Mouse (Mus musculus): Measurements from ENCODE around the gene Ly6g6e. TPM values are rescaled to one million over a fixed set of nuclear protein-coding genes. Genes with fewer than 3 reads are reported as not detected.

The Ly6g6e gene
- total RNA-seq, 2 experiments from 2014 or later: 1.6 to 1.8 TPM

Other genes starting within 250 kb of the Ly6g6e start
- 10 to 100 TPM; 59.6 to 62.9 TPM for gene Stk19, start 240.0 kb upstream of the Ly6g6e start, total RNA-seq (2021)
- gene Dxo, start 239.9 kb upstream of the Ly6g6e start, total RNA-seq (2021): 10 to 100 TPM; 35.9 to 39.3 TPM
- 10 to 100 TPM; 70.8 to 76.4 TPM for gene Skiv2l, start 226.7 kb upstream of the Ly6g6e start, total RNA-seq (2021)
- gene Nelfe, start 226.5 kb upstream of the Ly6g6e start, total RNA-seq (2021): 10 to 100 TPM; 29.6 to 30.9 TPM
- gene Cfb, start 214.4 kb upstream of the Ly6g6e start, total RNA-seq (2021): under 1 TPM in 1 of 2 experiments, not detected in 1; 0.23 TPM
- 1 to 10 TPM; 6.4 to 8.1 TPM for gene Zbtb12, start 197.4 kb upstream of the Ly6g6e start, total RNA-seq (2021)
- gene Gm20547, start 194.9 kb upstream of the Ly6g6e start, total RNA-seq (2021): not detected
- 1 to 10 TPM; 2.0 to 3.7 TPM for gene C2, start 178.6 kb upstream of the Ly6g6e start, total RNA-seq (2021)
- gene Ehmt2, start 178.4 kb upstream of the Ly6g6e start, total RNA-seq (2021): 100 to 1,000 TPM; 168 to 173 TPM
- under 1 TPM; 0.18 to 0.38 TPM for gene Slc44a4, start 162.4 kb upstream of the Ly6g6e start, total RNA-seq (2021)
- 10 to 100 TPM; 31.9 to 32.9 TPM for gene Neu1, start 145.6 kb upstream of the Ly6g6e start, total RNA-seq (2021)
- 10 to 100 TPM; 12.5 TPM for gene Hspa1b, start 117.7 kb upstream of the Ly6g6e start, total RNA-seq (2021)
- not detected for gene Gm20481, start 107.0 kb upstream of the Ly6g6e start, total RNA-seq (2021)
- gene Hspa1a, start 104.7 kb upstream of the Ly6g6e start, total RNA-seq (2021): 10 to 100 TPM; 12.4 to 13.1 TPM
- under 1 TPM; 0.38 to 0.44 TPM for gene Hspa1l, start 104.2 kb upstream of the Ly6g6e start, total RNA-seq (2021)
- 10 to 100 TPM; 19.4 to 25.0 TPM for gene Lsm2, start 95.0 kb upstream of the Ly6g6e start, total RNA-seq (2021)
- gene Vars, start 75.9 kb upstream of the Ly6g6e start, total RNA-seq (2021): 10 to 100 TPM; 52.9 to 55.9 TPM
- under 1 TPM; 0.14 to 0.21 TPM for gene Vwa7, start 60.3 kb upstream of the Ly6g6e start, total RNA-seq (2021)
- 1 to 10 TPM; 1.8 to 2.6 TPM for gene Sapcd1, start 48.9 kb upstream of the Ly6g6e start, total RNA-seq (2021)
- gene Msh5, start 30.2 kb upstream of the Ly6g6e start, total RNA-seq (2021): 1 to 10 TPM in 1 of 2 experiments, under 1 TPM in 1; 0.79 to 1.9 TPM
- 10 to 100 TPM; 11.7 to 14.8 TPM for gene Clic1, start 26.9 kb upstream of the Ly6g6e start, total RNA-seq (2021)
- 10 to 100 TPM; 26.4 to 33.1 TPM for gene Ddah2, start 17.9 kb upstream of the Ly6g6e start, total RNA-seq (2021)
- gene Ly6g6c, start 11.5 kb upstream of the Ly6g6e start, total RNA-seq (2021): not detected
- not detected for gene Mpig6b, start 10.7 kb upstream of the Ly6g6e start, total RNA-seq (2021)
- 1 to 10 TPM; 1.2 to 2.6 TPM for gene Ly6g6d, start 1.2 kb downstream of the Ly6g6e start, total RNA-seq (2021)
- gene Ly6g6f, start 8.7 kb downstream of the Ly6g6e start, total RNA-seq (2021): not detected
- gene Abhd16a, start 12.4 kb downstream of the Ly6g6e start, total RNA-seq (2021): 10 to 100 TPM; 88.8 to 93.0 TPM
- gene Ly6g5c, start 31.4 kb downstream of the Ly6g6e start, total RNA-seq (2021): not detected
- under 1 TPM; 0.67 to 0.74 TPM for gene Ly6g5b, start 38.5 kb downstream of the Ly6g6e start, total RNA-seq (2021)
- gene Gpank1, start 44.6 kb downstream of the Ly6g6e start, total RNA-seq (2021): 10 to 100 TPM; 10.2 to 13.2 TPM
- gene Csnk2b, start 45.2 kb downstream of the Ly6g6e start, total RNA-seq (2021): 100 to 1,000 TPM; 174 to 179 TPM
- gene D17H6S53E, start 49.5 kb downstream of the Ly6g6e start, total RNA-seq (2021): 10 to 100 TPM; 20.8 to 26.1 TPM
- gene Apom, start 55.1 kb downstream of the Ly6g6e start, total RNA-seq (2021): not detected
- gene Bag6, start 58.3 kb downstream of the Ly6g6e start, total RNA-seq (2021): 100 to 1,000 TPM; 289 TPM
- 100 to 1,000 TPM; 305 to 314 TPM for gene Prrc2a, start 88.0 kb downstream of the Ly6g6e start, total RNA-seq (2021)
- gene Aif1, start 99.2 kb downstream of the Ly6g6e start, total RNA-seq (2021): 10 to 100 TPM in 1 of 2 experiments, 1 to 10 TPM in 1; 9.9 to 10.4 TPM
- gene Lst1, start 111.5 kb downstream of the Ly6g6e start, total RNA-seq (2021): 10 to 100 TPM in 1 of 2 experiments, 1 to 10 TPM in 1; 8.2 to 12.1 TPM
- gene Ltb, start 117.5 kb downstream of the Ly6g6e start, total RNA-seq (2021): 1 to 10 TPM in 1 of 2 experiments, under 1 TPM in 1; 0.55 to 1.0 TPM
- gene Tnf, start 125.1 kb downstream of the Ly6g6e start, total RNA-seq (2021): under 1 TPM in 1 of 2 experiments, not detected in 1; 0.31 TPM
- 1 to 10 TPM in 1 of 2 experiments, under 1 TPM in 1; 0.62 to 1.1 TPM for gene Lta, start 128.4 kb downstream of the Ly6g6e start, total RNA-seq (2021)
- gene Gm16181, start 143.9 kb downstream of the Ly6g6e start, total RNA-seq (2021): not detected
- gene Atp6v1g2, start 156.8 kb downstream of the Ly6g6e start, total RNA-seq (2021): 100 to 1,000 TPM; 485 to 488 TPM
- gene Nfkbil1, start 158.9 kb downstream of the Ly6g6e start, total RNA-seq (2021): 10 to 100 TPM; 13.2 to 14.5 TPM
- 100 to 1,000 TPM; 234 to 244 TPM for gene Ddx39b, start 164.8 kb downstream of the Ly6g6e start, total RNA-seq (2021)
- gene H2-D1, start 185.8 kb downstream of the Ly6g6e start, total RNA-seq (2021): 10 to 100 TPM; 14.5 to 14.8 TPM
- gene H2-Q1, start 243.5 kb downstream of the Ly6g6e start, total RNA-seq (2021): under 1 TPM; 0.21 to 0.25 TPM

Data from layer of hippocampus, postnatal 14 days (tissue).